Mouse (Mus musculus): ENCODE results near the gene Clec4b1.
"Not testable (repeated sequence)": the region's sequence is repeated elsewhere in the genome, so short reads cannot be mapped to it uniquely, and the experiment has no call there.

Clec4b1 gene

DNA sequence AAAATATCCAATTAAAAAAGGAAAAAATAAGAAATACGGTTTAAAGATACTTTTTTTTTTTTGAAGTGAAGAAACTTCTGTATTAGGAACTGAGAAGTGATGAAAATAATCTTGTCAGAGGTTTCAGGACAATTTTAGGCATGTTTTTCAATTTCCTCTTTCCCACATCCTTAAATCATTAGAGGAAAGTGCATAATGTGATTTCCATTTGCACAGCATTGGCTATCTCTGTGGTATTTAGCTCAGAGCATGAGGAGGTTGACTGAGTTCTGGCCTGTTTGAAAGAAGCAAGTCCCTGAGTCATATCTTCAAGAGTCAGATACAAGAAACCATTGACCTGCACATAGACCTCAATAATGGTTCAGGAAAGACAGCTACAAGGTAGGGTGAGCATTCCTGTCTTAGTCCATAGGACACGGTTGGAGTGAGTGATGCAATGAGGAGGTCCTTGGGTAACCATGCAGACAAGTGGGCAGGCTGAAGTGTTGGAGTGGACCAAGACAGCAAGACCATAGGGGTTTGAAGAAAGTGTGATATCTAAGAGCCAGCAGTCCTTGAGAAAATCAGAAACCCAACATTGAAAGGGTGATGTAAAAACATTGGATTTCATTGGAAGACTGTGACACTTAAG, at the start of gene Clec4b1:
Clec4b1 (plus strand) TSS at position 221 of the 631 bp plus-strand sequence.
- no peak for DNase-seq

DNA sequence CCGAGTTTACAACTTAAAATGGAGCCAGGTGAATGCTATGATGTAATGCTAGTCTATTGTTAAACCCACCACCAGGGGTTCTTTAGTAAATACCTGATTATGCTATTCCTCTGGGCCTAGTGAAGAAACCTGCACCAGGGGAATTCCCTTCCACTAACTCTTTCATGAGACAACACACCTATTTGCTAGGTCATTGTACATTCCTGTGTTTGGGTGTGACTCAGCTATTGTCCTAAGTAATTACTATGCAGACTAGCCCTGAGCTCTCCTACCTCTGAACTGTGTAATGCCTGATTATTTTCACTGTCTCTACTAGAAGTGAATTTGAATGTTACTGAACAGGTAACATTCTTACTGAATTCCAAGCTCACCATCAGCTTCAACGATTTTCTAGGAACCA, 45.1 kb upstream of the Clec4b1 start:
- not testable (repeated sequence) for DNase-seq

DNA sequence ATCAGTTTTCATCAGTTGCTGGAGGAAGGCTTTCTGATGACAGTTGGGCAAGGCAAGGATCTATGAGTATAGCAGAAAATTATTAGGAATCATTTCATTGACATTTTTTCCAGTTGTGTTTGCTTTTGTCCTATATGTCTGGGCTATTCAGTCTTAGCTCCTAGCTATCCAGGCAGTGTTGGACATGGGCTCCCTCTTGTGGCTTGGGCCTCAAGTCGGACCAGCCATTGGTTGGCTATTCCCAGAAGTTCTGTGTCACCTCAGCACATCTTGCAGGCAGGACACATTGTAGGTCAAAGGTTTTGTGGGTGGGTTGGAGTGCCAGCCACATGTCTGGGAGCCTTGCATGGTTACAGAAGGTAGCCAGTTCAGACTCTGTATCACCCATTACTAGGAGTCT, 44.2 kb upstream of the Clec4b1 start:
- DNase-seq, result no peak

DNA sequence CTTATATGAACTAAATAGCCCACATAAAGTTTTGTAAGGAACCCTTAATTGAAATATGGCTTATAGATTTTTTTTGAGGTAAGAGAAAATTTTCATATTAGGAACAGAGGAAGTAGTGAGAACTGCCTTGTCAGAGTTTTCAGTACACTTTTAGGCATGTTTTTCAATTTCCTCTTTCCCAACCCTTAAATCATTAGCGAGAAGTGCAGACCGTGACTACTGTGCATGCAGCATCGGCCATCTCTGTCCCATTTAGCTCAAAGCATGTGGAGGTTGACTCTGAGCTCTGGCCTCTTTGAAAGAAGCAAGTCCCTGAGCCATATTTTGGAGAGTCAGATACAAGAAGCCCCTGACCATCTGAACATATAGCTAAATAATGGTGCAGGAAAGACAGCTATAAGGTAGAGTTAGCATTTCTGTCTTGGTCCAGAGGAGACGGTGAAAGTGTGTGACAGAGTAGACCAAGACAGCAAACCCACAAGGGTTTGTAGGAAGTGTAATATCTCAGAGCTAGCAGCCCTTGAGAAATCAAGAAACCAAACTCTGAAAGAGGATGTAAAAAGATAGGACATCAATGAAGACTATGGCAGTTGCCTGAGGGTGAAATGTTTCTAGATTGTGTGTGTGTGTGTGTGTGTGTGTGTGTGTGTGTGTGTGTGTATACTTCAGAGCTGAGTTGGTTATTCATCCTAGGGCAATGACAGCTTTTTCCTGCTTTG, 45.5 kb downstream of the Clec4b1 start:
- DNase-seq, result no peak

DNA sequence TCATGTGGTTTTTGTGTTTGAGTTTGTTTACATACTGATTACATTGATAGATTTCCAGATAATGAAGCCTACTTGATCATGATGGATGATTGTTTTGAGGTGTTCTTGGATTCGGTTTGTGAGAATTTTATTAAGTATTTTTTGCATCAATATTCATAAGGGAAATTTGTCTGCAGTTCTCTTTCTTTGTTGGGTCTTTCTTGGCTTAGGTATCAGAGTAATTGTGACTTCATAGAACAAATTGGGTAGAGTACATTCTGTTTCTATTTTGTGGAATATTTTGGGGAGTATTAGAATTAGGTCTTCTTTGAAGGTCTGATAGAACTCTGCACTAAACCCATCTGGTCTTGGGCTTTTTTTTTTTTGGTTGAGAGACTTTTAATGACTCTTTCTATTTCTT, 56.4 kb downstream of the Clec4b1 start, which contains the start of gene Clec4a2:
Clec4a2 (plus strand) TSS at position 301 of the 400 bp plus-strand sequence.
- DNase-seq, result not testable (repeated sequence)

Data from cerebellum, postnatal 36 days (tissue).